Mouse (Mus musculus): Measurements from ENCODE around the gene Vezf1. TPM values are rescaled to one million over a fixed set of nuclear protein-coding genes. Genes with fewer than 3 reads are reported as not detected.
"Not testable (repeated sequence)": the region's sequence is repeated elsewhere in the genome, so short reads cannot be mapped to it uniquely, and the experiment has no call there.

Gene Vezf1
- polyA plus RNA-seq, 1 experiment from 2014 or later, result 69.9 TPM

DNA sequence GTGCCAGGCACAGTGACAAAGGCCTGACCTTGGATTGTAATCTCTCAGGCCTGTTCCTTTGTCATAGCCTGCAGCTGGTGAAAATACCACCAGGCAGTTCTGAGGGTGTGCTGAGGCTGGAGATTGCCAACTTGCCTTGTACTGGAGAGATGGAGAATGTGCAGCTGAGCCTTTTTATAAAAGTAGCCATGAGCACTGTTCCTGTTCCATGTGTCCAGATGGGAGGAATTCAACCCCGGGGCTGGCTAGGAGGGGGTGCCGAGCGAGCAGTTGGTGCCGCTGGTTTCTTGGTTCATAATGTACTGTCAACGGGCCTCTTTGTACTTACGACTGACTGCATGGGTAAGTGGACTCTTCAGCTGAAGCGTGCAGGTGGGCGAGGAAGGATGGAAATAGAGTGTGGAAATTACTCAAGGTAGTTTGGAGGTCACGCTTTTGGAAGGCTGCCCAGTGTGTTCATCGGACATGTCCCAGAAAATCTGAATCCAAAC, 31.3 kb upstream of the Vezf1 start:
- Histone ChIP-seq H3K27ac (replicated peaks; ENCODE audit: low read depth, low read length) (no peak overlapping the region), H3K4me3 (replicated peaks; ENCODE audit: low read depth, low read length) (no peak overlapping the region), H3K4me1 (ENCODE audit: control insufficient read depth, insufficient read depth, low read length) (no peaks in the 10 kb centered on the region), H3K9ac (replicated peaks; ENCODE audit: low read length) (no peak overlapping the region), H3K36me3 (ENCODE audit: control insufficient read depth, insufficient read depth, low read length) (no peaks in the 10 kb centered on the region), H3K9me3 (ENCODE audit: control insufficient read depth, low read length) (no peaks in the 10 kb centered on the region), H3K27me3 (ENCODE audit: control insufficient read depth, insufficient read depth, low read length) (no peaks in the 10 kb centered on the region), H3K4me2 (ENCODE audit: low read length) (no peak overlapping the region)
- WGBS, result 87% methylated on average over 10 of the region's 10 CpGs
- no peak for ATAC-seq (ENCODE audit: low FRiP score, low TSS enrichment)
- DNase-seq, result no peak

DNA sequence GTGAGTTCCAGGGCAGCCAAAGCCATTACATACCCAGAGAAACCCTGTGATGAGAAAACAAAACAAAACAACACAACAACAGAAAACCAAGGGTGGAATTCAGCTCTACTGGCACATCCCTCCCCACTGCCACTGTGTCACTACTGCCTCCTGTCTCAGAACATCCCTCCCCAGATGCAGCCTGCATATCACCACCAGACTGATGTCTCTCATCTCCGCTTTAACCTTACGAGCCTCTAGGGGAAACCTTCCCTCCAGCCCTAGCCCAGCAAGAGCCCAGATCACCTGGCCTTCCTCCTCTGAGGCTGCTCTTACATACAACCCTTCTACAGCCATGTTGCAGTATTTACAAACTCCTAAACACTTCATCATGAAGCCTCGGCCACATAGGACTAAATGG, 30.7 kb upstream of the Vezf1 start:
- WGBS, result 80% methylated on average over 3 of the region's 3 CpGs
- DNase-seq (no peak), ATAC-seq (ENCODE audit: low FRiP score, low TSS enrichment) (no peak)
- H3K4me1 ChIP-seq (ENCODE audit: control insufficient read depth, insufficient read depth, low read length), result no peaks in the 10 kb centered on the region
- H3K4me3 ChIP-seq (replicated peaks; ENCODE audit: low read depth, low read length), result no peak overlapping the region
- no peak overlapping the region for H3K4me2 ChIP-seq (ENCODE audit: low read length)
- H3K9ac ChIP-seq (replicated peaks; ENCODE audit: low read length), result no peak overlapping the region
- H3K36me3 ChIP-seq (ENCODE audit: control insufficient read depth, insufficient read depth, low read length), result no peaks in the 10 kb centered on the region
- no peaks in the 10 kb centered on the region for H3K9me3 ChIP-seq (ENCODE audit: control insufficient read depth, low read length)
- H3K27ac ChIP-seq (replicated peaks; ENCODE audit: low read depth, low read length), result no peak overlapping the region
- no peaks in the 10 kb centered on the region for H3K27me3 ChIP-seq (ENCODE audit: control insufficient read depth, insufficient read depth, low read length)

DNA sequence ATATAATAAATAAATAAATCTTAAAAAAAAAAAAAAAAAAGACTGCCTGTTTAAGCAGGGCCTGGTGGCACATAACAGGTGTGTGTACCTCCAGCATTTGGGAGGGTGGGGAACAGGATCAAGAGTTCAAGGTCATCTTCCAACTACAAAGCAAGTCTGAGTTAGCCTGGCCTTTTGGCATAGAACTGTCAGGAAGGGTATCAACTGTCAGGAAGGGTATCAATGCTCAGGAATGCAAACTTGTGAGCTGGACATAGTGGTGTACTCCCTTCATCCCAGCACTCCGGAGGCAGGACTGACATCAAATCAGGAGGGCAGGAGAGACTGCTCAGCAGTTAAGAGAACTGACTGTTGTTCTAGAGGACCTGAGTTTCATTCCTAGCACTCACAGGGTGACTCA, 29.0 kb upstream of the Vezf1 start:
- WGBS, result 96% methylated on average over 1 of the region's 1 CpGs
- H3K9me3 ChIP-seq (ENCODE audit: control insufficient read depth, low read length), result no peaks in the 10 kb centered on the region

DNA sequence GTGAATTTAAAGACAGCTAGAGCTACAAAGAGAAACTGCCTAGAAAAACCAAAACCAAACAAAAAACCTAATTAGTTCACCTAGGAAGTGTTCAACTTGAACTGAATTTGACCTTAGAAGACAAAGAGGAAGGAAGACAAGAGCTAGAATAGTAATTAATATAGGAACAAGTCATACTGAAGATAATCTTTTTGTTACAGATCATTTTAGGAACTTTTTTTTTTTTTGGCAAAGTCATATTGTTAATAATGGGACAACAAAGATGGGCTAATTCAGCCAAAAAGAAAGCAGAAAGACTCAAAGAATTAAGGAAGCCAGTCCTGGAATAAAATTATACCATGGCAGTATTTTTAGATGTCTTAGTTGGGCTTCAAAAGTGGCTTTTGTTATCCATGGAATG, 23.8 kb upstream of the Vezf1 start:
- no peak overlapping the region for H3K4me3 ChIP-seq (replicated peaks; ENCODE audit: low read depth, low read length)
- no peak overlapping the region for H3K4me2 ChIP-seq (ENCODE audit: low read length)
- no peak overlapping the region for H3K9ac ChIP-seq (replicated peaks; ENCODE audit: low read length)
- H3K36me3 ChIP-seq (ENCODE audit: control insufficient read depth, insufficient read depth, low read length), result peaks cover 6% of the 10 kb centered on the region
- no peaks in the 10 kb centered on the region for H3K27me3 ChIP-seq (ENCODE audit: control insufficient read depth, insufficient read depth, low read length)
- peaks cover 16% of the 10 kb centered on the region for H3K4me1 ChIP-seq (ENCODE audit: control insufficient read depth, insufficient read depth, low read length)
- no peak overlapping the region for H3K27ac ChIP-seq (replicated peaks; ENCODE audit: low read depth, low read length)
- no peaks in the 10 kb centered on the region for H3K9me3 ChIP-seq (ENCODE audit: control insufficient read depth, low read length)
- ATAC-seq (ENCODE audit: low FRiP score, low TSS enrichment) (no peak), DNase-seq (no peak)

More for the DNA sequence above, 29.0 kb upstream of the Vezf1 start:
- ATAC-seq (ENCODE audit: low FRiP score, low TSS enrichment) (no peak), DNase-seq (no peak)
- Histone ChIP-seq H3K4me3 (replicated peaks; ENCODE audit: low read depth, low read length) (no peak overlapping the region), H3K4me2 (ENCODE audit: low read length) (no peak overlapping the region), H3K4me1 (ENCODE audit: control insufficient read depth, insufficient read depth, low read length) (no peaks in the 10 kb centered on the region), H3K27me3 (ENCODE audit: control insufficient read depth, insufficient read depth, low read length) (no peaks in the 10 kb centered on the region), H3K36me3 (ENCODE audit: control insufficient read depth, insufficient read depth, low read length) (no peaks in the 10 kb centered on the region), H3K9ac (replicated peaks; ENCODE audit: low read length) (no peak overlapping the region), H3K27ac (replicated peaks; ENCODE audit: low read depth, low read length) (no peak overlapping the region)

DNA sequence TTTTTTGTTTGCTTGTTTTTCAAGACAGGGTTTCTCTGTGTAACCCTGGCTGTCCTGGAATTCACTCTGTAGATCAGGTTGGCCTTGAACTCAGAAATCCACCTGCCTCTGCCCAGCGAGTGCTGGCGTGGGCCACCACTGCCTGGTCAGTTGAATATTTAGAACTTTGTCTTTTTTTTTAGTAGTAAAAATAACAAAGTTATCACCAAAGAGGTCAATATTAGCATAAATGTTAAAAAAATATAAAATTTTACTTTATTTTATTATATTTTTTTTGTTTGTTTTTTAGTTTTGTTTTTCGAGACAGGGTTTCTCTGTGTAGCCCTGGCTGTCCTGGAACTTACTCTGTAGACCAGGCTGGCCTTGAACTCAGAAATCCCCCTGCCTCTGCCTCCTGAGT, 22.9 kb upstream of the Vezf1 start:
- not testable (repeated sequence) for H3K27ac ChIP-seq (replicated peaks; ENCODE audit: low read depth, low read length); ATAC-seq (ENCODE audit: low FRiP score, low TSS enrichment); H3K4me2 ChIP-seq (ENCODE audit: low read length); H3K9ac ChIP-seq (replicated peaks; ENCODE audit: low read length); DNase-seq; H3K9me3 ChIP-seq (ENCODE audit: control insufficient read depth, low read length); H3K4me3 ChIP-seq (replicated peaks; ENCODE audit: low read depth, low read length); H3K27me3 ChIP-seq (ENCODE audit: control insufficient read depth, insufficient read depth, low read length)
- Histone ChIP-seq H3K4me1 (ENCODE audit: control insufficient read depth, insufficient read depth, low read length) (peaks cover 24% of the 10 kb centered on the region), H3K36me3 (ENCODE audit: control insufficient read depth, insufficient read depth, low read length) (peaks cover 14% of the 10 kb centered on the region)
- 93% methylated on average over 3 of the region's 3 CpGs for WGBS

DNA sequence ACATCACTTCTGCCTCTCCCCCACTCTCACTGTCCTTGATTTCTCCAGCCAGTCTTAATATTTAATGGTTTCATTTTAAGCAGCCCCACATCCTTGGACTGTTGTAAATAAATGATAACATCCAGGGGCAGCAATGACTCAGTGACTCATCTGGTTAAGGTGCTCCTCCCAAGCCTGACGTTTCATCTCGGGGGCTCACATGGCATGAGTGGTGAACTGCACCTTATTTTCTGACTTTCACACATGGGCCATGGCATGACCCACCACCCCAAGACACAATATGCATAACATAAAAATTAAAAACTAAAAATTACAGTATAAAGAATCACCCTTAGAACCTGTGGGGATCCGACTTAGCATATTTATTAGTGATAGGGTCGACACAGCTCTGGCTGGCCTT, 22.2 kb upstream of the Vezf1 start:
- H3K4me2 ChIP-seq (ENCODE audit: low read length), result peak overlapping the region; percentile 73
- H3K4me3 ChIP-seq (replicated peaks; ENCODE audit: low read depth, low read length), result 0 out of 2 replicates have a peak overlapping the region, but pooled peaks have one; percentile 98
- no peak overlapping the region for H3K9ac ChIP-seq (replicated peaks; ENCODE audit: low read length)
- no peaks in the 10 kb centered on the region for H3K9me3 ChIP-seq (ENCODE audit: control insufficient read depth, low read length)
- 90% methylated on average over 4 of the region's 4 CpGs for WGBS
- H3K36me3 ChIP-seq (ENCODE audit: control insufficient read depth, insufficient read depth, low read length), result peaks cover 20% of the 10 kb centered on the region
- no peak overlapping the region for H3K27ac ChIP-seq (replicated peaks; ENCODE audit: low read depth, low read length)
- H3K27me3 ChIP-seq (ENCODE audit: control insufficient read depth, insufficient read depth, low read length), result no peaks in the 10 kb centered on the region
- DNase-seq (no peak), ATAC-seq (ENCODE audit: low FRiP score, low TSS enrichment) (no peak)
- peaks cover 31% of the 10 kb centered on the region for H3K4me1 ChIP-seq (ENCODE audit: control insufficient read depth, insufficient read depth, low read length)

DNA sequence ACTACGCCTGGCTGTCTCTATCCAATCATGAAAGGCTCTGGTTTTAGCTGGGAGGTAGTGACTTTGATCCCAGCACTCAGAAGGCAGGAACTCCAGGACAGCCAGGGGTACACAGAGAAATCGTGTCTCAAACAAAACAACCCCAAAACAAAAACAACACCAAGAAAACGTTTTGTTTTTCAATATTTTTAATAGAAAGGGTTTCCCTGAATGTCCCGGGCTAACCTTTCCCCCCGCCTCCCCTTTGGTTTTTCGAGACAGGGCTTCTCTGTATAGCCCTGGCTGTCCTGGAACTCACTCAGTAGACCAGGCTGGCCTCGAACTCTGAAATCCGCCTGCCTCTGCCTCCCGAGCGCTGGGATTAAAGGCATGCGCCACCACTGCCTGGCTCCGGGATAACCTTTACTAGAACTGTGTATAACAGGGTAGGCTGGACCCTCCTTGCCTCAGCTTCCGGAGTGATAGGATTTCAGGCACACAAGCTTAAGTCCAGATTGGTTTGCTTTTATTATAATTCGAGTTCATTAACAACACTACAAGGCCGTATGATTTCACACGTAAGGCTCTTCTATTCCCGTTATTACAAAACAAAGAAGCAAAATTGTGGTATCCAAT, 21.6 kb upstream of the Vezf1 start:
- no peaks in the 10 kb centered on the region for H3K9me3 ChIP-seq (ENCODE audit: control insufficient read depth, low read length)
- H3K4me2 ChIP-seq (ENCODE audit: low read length), result peak overlapping the region; percentile 73
- ATAC-seq (ENCODE audit: low FRiP score, low TSS enrichment) (no peak), DNase-seq (no peak)
- H3K27me3 ChIP-seq (ENCODE audit: control insufficient read depth, insufficient read depth, low read length), result no peaks in the 10 kb centered on the region
- H3K27ac ChIP-seq (replicated peaks; ENCODE audit: low read depth, low read length), result peak overlapping the region; percentile 99
- WGBS, result 59% methylated on average over 17 of the region's 17 CpGs
- H3K9ac ChIP-seq (replicated peaks; ENCODE audit: low read length), result peak overlapping the region; percentile 57
- H3K36me3 ChIP-seq (ENCODE audit: control insufficient read depth, insufficient read depth, low read length), result peaks cover 24% of the 10 kb centered on the region
- H3K4me3 ChIP-seq (replicated peaks; ENCODE audit: low read depth, low read length), result peak overlapping the region; percentile 98
- peaks cover 35% of the 10 kb centered on the region for H3K4me1 ChIP-seq (ENCODE audit: control insufficient read depth, insufficient read depth, low read length)

DNA sequence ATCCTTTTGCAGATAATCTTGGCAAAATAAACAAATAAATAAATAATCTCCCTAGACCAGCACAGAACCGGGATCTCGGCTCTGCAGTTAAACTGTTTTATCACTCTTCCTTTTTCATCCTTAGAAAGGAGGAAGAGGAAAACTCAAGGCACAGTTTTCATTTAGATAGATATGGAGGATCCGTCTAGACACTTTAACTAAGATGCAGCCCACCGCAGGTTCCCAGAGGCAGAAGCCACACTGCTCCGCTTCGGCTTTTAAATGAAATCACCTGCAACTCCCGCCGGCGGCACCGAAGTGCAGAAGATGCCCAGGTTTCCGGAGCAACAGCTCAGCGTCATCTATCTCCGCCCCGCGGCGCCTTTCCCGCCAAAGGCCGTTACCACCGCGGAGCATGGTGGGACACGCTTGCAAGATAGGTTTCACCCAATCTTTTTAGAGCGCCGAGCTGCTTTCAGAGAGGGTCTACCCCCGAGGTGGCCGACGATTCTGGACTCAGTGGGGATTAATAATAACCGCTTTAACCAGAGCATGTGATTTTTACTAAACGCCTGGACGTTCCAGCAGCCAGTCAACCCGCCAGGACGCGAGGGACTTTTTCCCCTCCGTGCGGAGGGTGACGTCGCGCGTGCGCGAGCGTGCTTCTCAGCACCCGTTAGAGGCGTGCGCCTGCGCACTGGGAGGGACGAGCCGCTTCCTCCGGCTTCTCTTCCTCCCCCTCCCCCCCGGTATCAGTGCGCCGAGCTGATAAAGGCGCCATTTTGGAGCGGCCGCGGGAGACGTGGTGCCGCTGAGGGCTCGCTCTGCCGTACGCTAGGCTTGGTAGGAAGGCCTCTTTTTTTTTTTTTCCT, 20.9 kb upstream of the Vezf1 start, which contains the start of gene Srsf1:
Srsf1 (plus strand) TSS at position 430 of the 851 bp plus-strand sequence.
- peak within 1 kb of the TSS; percentile 74 for H3K4me2 ChIP-seq (ENCODE audit: low read length)
- H3K4me3 ChIP-seq (replicated peaks; ENCODE audit: low read depth, low read length), result peak within 1 kb of the TSS; percentile 98
- H3K27me3 ChIP-seq (ENCODE audit: control insufficient read depth, insufficient read depth, low read length), result no peaks in the 10 kb centered on the region
- ATAC-seq (ENCODE audit: low FRiP score, low TSS enrichment) (peak; percentile 91), DNase-seq (peak; percentile 100)
- H3K4me1 ChIP-seq (ENCODE audit: control insufficient read depth, insufficient read depth, low read length), result peaks cover 35% of the 10 kb centered on the region
- WGBS, result under 1% methylated on average over 60 of the region's 60 CpGs
- H3K36me3 ChIP-seq (ENCODE audit: control insufficient read depth, insufficient read depth, low read length), result peaks cover 28% of the 10 kb centered on the region
- H3K27ac ChIP-seq (replicated peaks; ENCODE audit: low read depth, low read length), result peak within 1 kb of the TSS; percentile 99
- peak within 1 kb of the TSS; percentile 96 for H3K9ac ChIP-seq (replicated peaks; ENCODE audit: low read length)
- H3K9me3 ChIP-seq (ENCODE audit: control insufficient read depth, low read length), result no peaks in the 10 kb centered on the region

Data from midbrain, embryonic 14.5 days (tissue).